In genomic region chr13:41244306-41244830, GRCm38 (mm10) we compare ENCODE assay signal across 28 mouse cellular contexts. TPM values are rescaled to one million over a fixed set of nuclear protein-coding genes. Genes with fewer than 3 reads are reported as not detected.
DNase-seq lines count a peak whose midpoint lies in the region; ATAC-seq and TF ChIP-seq lines count a peak whose summit lies in the region.
"Had no signal": no experiment of that assay in that cellular context is flagged by ENCODE, and none has a peak within 500 bp of the region (broad histone marks: within the 10 kb centered on the region; RNA-seq: fewer than 3 reads in every experiment).

No protein-coding gene starts in this region.

- peak; percentile 18 for DNase-seq in gastrocnemius, postnatal 25 days
- no peak for DNase-seq in gastrocnemius, postnatal 14 days
- peak; percentile 45 for DNase-seq in ovary, postnatal 36 days (ENCODE audit: low spot score)
- no peak for DNase-seq in ovary, postnatal 10 days (ENCODE audit: low spot score)
- DNase-seq in stomach, postnatal 0 days (ENCODE audit: low spot score), result no peak
- DNase-seq in right cerebral cortex, postnatal 4 days, result no peak
- DNase-seq: B cell, adult 2 months; cerebellum, adult 2 months; kidney, adult 11 months; kidney, postnatal 25 days; left cerebral cortex, postnatal 4 days; thymus, postnatal 25 days had no signal

- H3K27ac ChIP-seq in intestine, postnatal 0 days (ENCODE audit: low read depth, low read length), result no peak overlapping the region
- H3K27ac ChIP-seq in intestine, embryonic 15.5 days, result no peak overlapping the region
- no peak overlapping the region for H3K27ac ChIP-seq in stomach, postnatal 0 days (replicated peaks)
- H3K27ac ChIP-seq: forebrain, embryonic 12.5 days; lung, embryonic 15.5 days; macrophage had no signal

- ATAC-seq in intestine, postnatal 0 days, result no peak
- no peak for ATAC-seq in intestine, embryonic 15.5 days
- ATAC-seq in stomach, postnatal 0 days (ENCODE audit: low FRiP score, low TSS enrichment), result no peak
- ATAC-seq: hindbrain, embryonic 16.5 days had no signal

- H3K27me3 ChIP-seq in intestine, postnatal 0 days (replicated peaks; ENCODE audit: control insufficient read depth, insufficient read depth, low read length), result no peaks in the 10 kb centered on the region
- H3K27me3 ChIP-seq in intestine, embryonic 15.5 days (replicated peaks), result no peaks in the 10 kb centered on the region
- H3K27me3 ChIP-seq in stomach, postnatal 0 days (ENCODE audit: control insufficient read depth, insufficient read depth, low read length), result no peaks in the 10 kb centered on the region
- H3K27me3 ChIP-seq: lung, embryonic 15.5 days had no signal

- H3K9ac ChIP-seq in intestine, postnatal 0 days (ENCODE audit: low read depth, low read length), result no peak overlapping the region
- H3K9ac ChIP-seq in intestine, embryonic 15.5 days, result no peak overlapping the region
- H3K9ac ChIP-seq in stomach, postnatal 0 days (ENCODE audit: low read length), result no peak overlapping the region
- H3K9ac ChIP-seq: forebrain, embryonic 12.5 days; lung, embryonic 15.5 days had no signal

- intact Hi-C loops in gastrocnemius, postnatal 14 days (cut with DNase I; ENCODE audit: low total_unique reads), result no loop called here

- TF ChIP-seq CTCF in intestine, postnatal 0 days (IDR thresholded peaks at IDR 0.05; ENCODE audit: low read depth), result peak; percentile 26
- peak; percentile 17; the same call in 1 of the 2 replicates for TF ChIP-seq CTCF in stomach, postnatal 0 days (IDR thresholded peaks at IDR 0.05; ENCODE audit: low read depth)

- H3K4me2 ChIP-seq in intestine, postnatal 0 days (replicated peaks; ENCODE audit: low read depth), result no peak overlapping the region
- H3K4me2 ChIP-seq in intestine, embryonic 15.5 days (replicated peaks), result no peak overlapping the region
- H3K4me2 ChIP-seq in stomach, postnatal 0 days (replicated peaks; ENCODE audit: low read depth), result no peak overlapping the region
- H3K4me2 ChIP-seq: forebrain, embryonic 12.5 days; liver, embryonic 11.5 days; lung, embryonic 15.5 days; midbrain, embryonic 11.5 days had no signal

- no peaks in the 10 kb centered on the region for H3K9me3 ChIP-seq in intestine, postnatal 0 days (ENCODE audit: control insufficient read depth)
- H3K9me3 ChIP-seq in intestine, embryonic 15.5 days, result no peaks in the 10 kb centered on the region
- peaks cover 2% of the 10 kb centered on the region; the same call in 1 of the 2 replicates for H3K9me3 ChIP-seq in stomach, postnatal 0 days (ENCODE audit: control insufficient read depth, low read length)
- H3K9me3 ChIP-seq: forebrain, embryonic 12.5 days; lung, embryonic 15.5 days had no signal

- WGBS in intestine, postnatal 0 days, result 44% methylated on average over 6 of the region's 6 CpGs
- WGBS in intestine, embryonic 15.5 days, result 58% methylated on average over 6 of the region's 6 CpGs
- 51% methylated on average over 6 of the region's 6 CpGs for WGBS in stomach, postnatal 0 days

- H3K4me1 ChIP-seq in intestine, postnatal 0 days (replicated peaks; ENCODE audit: control insufficient read depth, insufficient read depth, low read length), result no peaks in the 10 kb centered on the region
- no peaks in the 10 kb centered on the region for H3K4me1 ChIP-seq in intestine, embryonic 15.5 days (replicated peaks)
- no peaks in the 10 kb centered on the region for H3K4me1 ChIP-seq in stomach, postnatal 0 days (replicated peaks; ENCODE audit: control insufficient read depth, insufficient read depth)
- H3K4me1 ChIP-seq: forebrain, embryonic 12.5 days had no signal

- no peak for TF ChIP-seq EP300 in stomach, postnatal 0 days (optimal IDR thresholded peaks at IDR 0.05)

- no peaks in the 10 kb centered on the region for H3K36me3 ChIP-seq in intestine, postnatal 0 days (ENCODE audit: control insufficient read depth, insufficient read depth)
- no peaks in the 10 kb centered on the region for H3K36me3 ChIP-seq in intestine, embryonic 15.5 days
- H3K36me3 ChIP-seq in stomach, postnatal 0 days (ENCODE audit: control insufficient read depth, insufficient read depth, low read length), result no peaks in the 10 kb centered on the region
- H3K36me3 ChIP-seq: forebrain, embryonic 12.5 days; lung, embryonic 15.5 days had no signal

- H3K4me3 ChIP-seq in intestine, postnatal 0 days (ENCODE audit: low read depth, low read length), result no peak overlapping the region
- H3K4me3 ChIP-seq in intestine, embryonic 15.5 days (replicated peaks), result no peak overlapping the region
- H3K4me3 ChIP-seq in stomach, postnatal 0 days (ENCODE audit: low read depth, low read length), result no peak overlapping the region
- H3K4me3 ChIP-seq: forebrain, embryonic 12.5 days; lung, embryonic 15.5 days had no signal

RNA-seq across cellular contexts. Expression of gene Smim13, which starts 5.3 kb away (rescaled TPM):
- total RNA-seq in gastrocnemius, postnatal 25 days (2021), result 10 to 100 TPM; 34.8 to 37.1 TPM
- total RNA-seq in gastrocnemius, postnatal 14 days (2021), result 10 to 100 TPM; 24.5 to 26.6 TPM
- polyA plus RNA-seq in intestine, postnatal 0 days (2015; fragmentation: Nextera tagmentation; extraction: Ambion mirVana), result 4.8 and 5.3 TPM in 2 replicates
- 11.0 and 11.8 TPM in 2 replicates for polyA plus RNA-seq in intestine, embryonic 15.5 days (2015; fragmentation: Nextera tagmentation; extraction: Ambion mirVana)
- polyA plus RNA-seq in stomach, postnatal 0 days (2015; fragmentation: Nextera tagmentation; extraction: Ambion mirVana), result 9.0 and 9.4 TPM in 2 replicates

RNA-seq across cellular contexts. Expression of gene Elovl2, which starts 24.2 kb away (rescaled TPM):
- not detected for total RNA-seq in gastrocnemius, postnatal 25 days (2021)
- under 1 TPM; 0.16 to 0.18 TPM for total RNA-seq in gastrocnemius, postnatal 14 days (2021)
- 5.6 and 6.5 TPM in 2 replicates for polyA plus RNA-seq in intestine, postnatal 0 days (2015; fragmentation: Nextera tagmentation; extraction: Ambion mirVana)
- 7.7 and 8.1 TPM in 2 replicates for polyA plus RNA-seq in intestine, embryonic 15.5 days (2015; fragmentation: Nextera tagmentation; extraction: Ambion mirVana)
- 1.2 and 1.8 TPM in 2 replicates for polyA plus RNA-seq in stomach, postnatal 0 days (2015; fragmentation: Nextera tagmentation; extraction: Ambion mirVana)

RNA-seq across cellular contexts. Expression of gene Gm17364, which starts 29.4 kb away (rescaled TPM):
- not detected for total RNA-seq in gastrocnemius, postnatal 25 days (2021)
- total RNA-seq in gastrocnemius, postnatal 14 days (2021), result not detected
- polyA plus RNA-seq in intestine, postnatal 0 days (2015; fragmentation: Nextera tagmentation; extraction: Ambion mirVana), result not detected in 2 replicates
- polyA plus RNA-seq in intestine, embryonic 15.5 days (2015; fragmentation: Nextera tagmentation; extraction: Ambion mirVana), result not detected in 2 replicates
- not detected in 2 replicates for polyA plus RNA-seq in stomach, postnatal 0 days (2015; fragmentation: Nextera tagmentation; extraction: Ambion mirVana)
- total RNA-seq: heart, postnatal 14 days; layer of hippocampus, adult 8-10 months; left cerebral cortex, adult 18-20 months; left cerebral cortex, postnatal 4 days had no signal
- polyA plus RNA-seq: cerebellum, adult 2 months; embryonic facial prominence, embryonic 11.5 days; forebrain, embryonic 12.5 days; frontal cortex, adult 2 months; gonadal fat pad, adult 2 months; hindbrain, embryonic 16.5 days; liver, embryonic 11.5 days; lung, embryonic 15.5 days; macrophage; midbrain, embryonic 11.5 days; neural tube, embryonic 11.5 days; testis, adult 2 months had no signal

Comparison
In these comparisons a context has a peak if more than half of its experiments do, and no peak if none do; other contexts are left out.
1. DNase-seq: peak in gastrocnemius, postnatal 25 days (single experiment) and ovary, postnatal 36 days (single experiment); none in gastrocnemius, postnatal 14 days (single experiment), ovary, postnatal 10 days (single experiment), stomach, postnatal 0 days (single experiment) and right cerebral cortex, postnatal 4 days (single experiment).